Mouse (Mus musculus): ENCODE measurements at regions not wholly inside any gene's neighbourhood (a gene's known extent, or its start where the extent isn't known, plus 50 kb on each side); places are given as distances from the start of the nearest gene placed in this dataset. TPM values are rescaled to one million over a fixed set of nuclear protein-coding genes. Genes with fewer than 3 reads are reported as not detected.
A peak's percentile ranks its signal among the peaks of the same experiment; 100 is the strongest.
"Not testable (repeated sequence)": the region's sequence is repeated elsewhere in the genome, so short reads cannot be mapped to it uniquely, and the experiment has no call there.

GRCm38 (mm10) chr13:66547951-66548350 lies 107.0 kb upstream of the 2410141K09Rik start:
- ATAC-seq (replicated peaks; ENCODE audit: low FRiP score); H3K36me3 ChIP-seq (ENCODE audit: control insufficient read depth, insufficient read depth, low read length); H3K9me3 ChIP-seq (ENCODE audit: control insufficient read depth, low read length); DNase-seq (ENCODE audit: low spot score); H3K9ac ChIP-seq (ENCODE audit: low read length); H3K27me3 ChIP-seq (ENCODE audit: control insufficient read depth, insufficient read depth, low read length); H3K4me2 ChIP-seq (ENCODE audit: low read depth, low read length, severe bottlenecking); H3K4me1 ChIP-seq (replicated peaks; ENCODE audit: control insufficient read depth, insufficient read depth, low read length); H3K4me3 ChIP-seq (ENCODE audit: low read depth, low read length); H3K27ac ChIP-seq (ENCODE audit: low read depth, low read length): not testable (repeated sequence)
- WGBS = 68% methylated on average over 3 of the region's 3 CpGs

GRCm38 (mm10) chr13:66519596-66519995 lies 78.7 kb upstream of the 2410141K09Rik start:
- DNase-seq (ENCODE audit: low spot score) = peak; percentile 8
- H3K27me3 ChIP-seq (ENCODE audit: control insufficient read depth, insufficient read depth, low read length); ATAC-seq (replicated peaks; ENCODE audit: low FRiP score); H3K4me3 ChIP-seq (ENCODE audit: low read depth, low read length); H3K27ac ChIP-seq (ENCODE audit: low read depth, low read length); H3K36me3 ChIP-seq (ENCODE audit: control insufficient read depth, insufficient read depth, low read length); H3K9ac ChIP-seq (ENCODE audit: low read length); H3K4me1 ChIP-seq (replicated peaks; ENCODE audit: control insufficient read depth, insufficient read depth, low read length); H3K9me3 ChIP-seq (ENCODE audit: control insufficient read depth, low read length); H3K4me2 ChIP-seq (ENCODE audit: low read depth, low read length, severe bottlenecking): not testable (repeated sequence)
- WGBS = 98% methylated on average over 3 of the region's 3 CpGs

Small RNA genes in the stretch of these regions (microRNA-seq; reads per million reads assigned to microRNA genes)
- gene Gm27501 (ENCODE audit: insufficient number of aligned reads) = not detected
